12 mouse cellular contexts compared by ENCODE assay signal in genomic region chr9:109105011-109105410, GRCm38 (mm10). TPM values are rescaled to one million over a fixed set of nuclear protein-coding genes. Genes with fewer than 3 reads are reported as not detected.
DNase-seq lines count a peak whose midpoint lies in the region; ATAC-seq and TF ChIP-seq lines count a peak whose summit lies in the region.
"Had no signal": no experiment of that assay in that cellular context is flagged by ENCODE, and none has a peak within 500 bp of the region (broad histone marks: within the 10 kb centered on the region; RNA-seq: fewer than 3 reads in every experiment).

No protein-coding gene starts in this region.

- no peak overlapping the region for H3K4me3 ChIP-seq in hindbrain, embryonic 14.5 days (replicated peaks; ENCODE audit: low read length)
- no peak overlapping the region for H3K4me3 ChIP-seq in hindbrain, embryonic 10.5 days
- no peak overlapping the region for H3K4me3 ChIP-seq in lung, embryonic 14.5 days (ENCODE audit: low read depth, low read length)
- H3K4me3 ChIP-seq in lung, adult 2 months (replicated peaks; ENCODE audit: extremely low read depth, low read depth, low read length): no peak overlapping the region
- no peak overlapping the region for H3K4me3 ChIP-seq in heart, postnatal 0 days (ENCODE audit: low read depth, low read length)

- 0 out of 2 replicates have a peak, but pooled peaks cover 5% of the 10 kb centered on the region for H3K4me1 ChIP-seq in hindbrain, embryonic 14.5 days (replicated peaks; ENCODE audit: control insufficient read depth, insufficient read depth, low read length)
- 0 out of 2 replicates have a peak, but pooled peaks cover 8% of the 10 kb centered on the region for H3K4me1 ChIP-seq in hindbrain, embryonic 10.5 days (replicated peaks)
- no peaks in the 10 kb centered on the region for H3K4me1 ChIP-seq in lung, embryonic 14.5 days (ENCODE audit: insufficient read depth)
- 0 out of 2 replicates have a peak, but pooled peaks cover 2% of the 10 kb centered on the region for H3K4me1 ChIP-seq in lung, adult 2 months (ENCODE audit: control insufficient read depth, insufficient read depth, low read length)
- peaks cover 9% of the 10 kb centered on the region; the same call in 1 of the 2 replicates for H3K4me1 ChIP-seq in heart, postnatal 0 days (ENCODE audit: control insufficient read depth, insufficient read depth)

- H3K36me3 ChIP-seq in hindbrain, embryonic 14.5 days (replicated peaks; ENCODE audit: control insufficient read depth, insufficient read depth): peaks cover 94% of the 10 kb centered on the region
- peaks cover 100% of the 10 kb centered on the region for H3K36me3 ChIP-seq in hindbrain, embryonic 10.5 days
- H3K36me3 ChIP-seq in lung, embryonic 14.5 days (ENCODE audit: insufficient read depth): peaks cover 92% of the 10 kb centered on the region
- H3K36me3 ChIP-seq in heart, postnatal 0 days (replicated peaks; ENCODE audit: control insufficient read depth, insufficient read depth, low read length): peaks cover 64% of the 10 kb centered on the region
- H3K36me3 ChIP-seq: G1E had no signal

- peak; percentile 60 for DNase-seq in hindbrain, embryonic 14.5 days (ENCODE audit: low spot score)
- no peak for DNase-seq in hindbrain, embryonic 10.5 days (ENCODE audit: low spot score)
- DNase-seq in lung, embryonic 14.5 days: peak; percentile 61
- DNase-seq in lung, adult 2 months: no peak
- peak; percentile 28 for DNase-seq in heart, postnatal 0 days (ENCODE audit: low spot score)
- DNase-seq in lung, postnatal 36 days: peak; percentile 58
- no peak for DNase-seq in ovary, postnatal 14 days (ENCODE audit: low spot score)
- no peak for DNase-seq in cerebellum, adult 9-11 months
- DNase-seq: thymus, adult 18-20 months had no signal

- 0 out of 2 replicates have a peak, but pooled peaks have one; percentile 31 for ATAC-seq in hindbrain, embryonic 14.5 days (ENCODE audit: low FRiP score)
- peak; percentile 9; the same call in 1 of the 2 replicates for ATAC-seq in lung, embryonic 14.5 days (ENCODE audit: insufficient read depth)
- peak; percentile 52 for ATAC-seq in heart, postnatal 0 days (ENCODE audit: insufficient read depth, low read depth)

- no peak overlapping the region for H3K27ac ChIP-seq in hindbrain, embryonic 14.5 days
- H3K27ac ChIP-seq in hindbrain, embryonic 10.5 days: no peak overlapping the region
- no peak overlapping the region for H3K27ac ChIP-seq in lung, embryonic 14.5 days (ENCODE audit: low read depth)
- H3K27ac ChIP-seq in heart, postnatal 0 days (ENCODE audit: low read depth): no peak overlapping the region

- no peak for TF ChIP-seq CTCF in lung, embryonic 14.5 days (IDR thresholded peaks at IDR 0.05; ENCODE audit: low read depth)
- TF ChIP-seq CTCF in lung, adult 2 months (IDR thresholded peaks at IDR 0.05; ENCODE audit: insufficient read depth, low read length): no peak
- no peak for TF ChIP-seq CTCF in heart, postnatal 0 days (IDR thresholded peaks at IDR 0.05; ENCODE audit: low read depth)

- no peak for TF ChIP-seq POLR2A in lung, adult 2 months (IDR thresholded peaks at IDR 0.05; ENCODE audit: borderline replicate concordance, extremely low read depth, low read depth, low read length)

- no peak for TF ChIP-seq EP300 in heart, postnatal 0 days (IDR thresholded peaks at IDR 0.05; ENCODE audit: low read depth)

- no peaks in the 10 kb centered on the region for H3K27me3 ChIP-seq in hindbrain, embryonic 14.5 days (ENCODE audit: control insufficient read depth, insufficient read depth, low read length)
- no peaks in the 10 kb centered on the region for H3K27me3 ChIP-seq in hindbrain, embryonic 10.5 days (ENCODE audit: insufficient read depth, poor library complexity, severe bottlenecking)
- H3K27me3 ChIP-seq in lung, embryonic 14.5 days (ENCODE audit: insufficient read depth, low read length): no peaks in the 10 kb centered on the region
- no peaks in the 10 kb centered on the region for H3K27me3 ChIP-seq in heart, postnatal 0 days (ENCODE audit: control insufficient read depth, insufficient read depth, low read length)

- no peak overlapping the region for H3K9ac ChIP-seq in hindbrain, embryonic 14.5 days
- no peak overlapping the region for H3K9ac ChIP-seq in lung, embryonic 14.5 days
- no peak overlapping the region for H3K9ac ChIP-seq in heart, postnatal 0 days (replicated peaks; ENCODE audit: low read depth, low read length)

- WGBS in hindbrain, embryonic 14.5 days: 75% methylated on average over 12 of the region's 12 CpGs
- WGBS in hindbrain, embryonic 10.5 days: 90% methylated on average over 12 of the region's 12 CpGs
- WGBS in lung, embryonic 14.5 days: 68% methylated on average over 12 of the region's 12 CpGs
- WGBS in lung, adult 2 months: 63% methylated on average over 12 of the region's 12 CpGs
- WGBS in heart, postnatal 0 days: 44% methylated on average over 12 of the region's 12 CpGs

- H3K4me2 ChIP-seq in hindbrain, embryonic 14.5 days (replicated peaks): no peak overlapping the region; the same call in 1 of the 2 replicates
- no peak overlapping the region for H3K4me2 ChIP-seq in lung, embryonic 14.5 days
- H3K4me2 ChIP-seq in heart, postnatal 0 days (ENCODE audit: low read depth, low read length): no peak overlapping the region
- H3K4me2 ChIP-seq: liver, embryonic 11.5 days had no signal

- no peaks in the 10 kb centered on the region for H3K9me3 ChIP-seq in hindbrain, embryonic 14.5 days (ENCODE audit: control insufficient read depth, low read length)
- H3K9me3 ChIP-seq in hindbrain, embryonic 10.5 days: no peaks in the 10 kb centered on the region
- H3K9me3 ChIP-seq in lung, embryonic 14.5 days (ENCODE audit: low read depth, low read length): no peaks in the 10 kb centered on the region
- no peaks in the 10 kb centered on the region for H3K9me3 ChIP-seq in heart, postnatal 0 days (replicated peaks; ENCODE audit: control insufficient read depth, low read length)
- H3K9me3 ChIP-seq: G1E had no signal

RNA-seq across cellular contexts. Expression of gene Plxnb1, which starts 9.8 kb away (rescaled TPM):
- 14.2 and 16.6 TPM in 2 replicates for polyA plus RNA-seq in hindbrain, embryonic 14.5 days (2014; fragmentation: Nextera tagmentation; extraction: Ambion mirVana)
- polyA plus RNA-seq in hindbrain, embryonic 10.5 days (2016; fragmentation: Nextera tagmentation; extraction: Ambion mirVana): 26.8 and 34.4 TPM in 2 replicates
- 16.1 and 18.4 TPM in 2 replicates for polyA plus RNA-seq in lung, embryonic 14.5 days (2014; fragmentation: Nextera tagmentation; extraction: Ambion mirVana)
- polyA plus RNA-seq in lung, adult 2 months (2012; rRNA removed): 54.1 and 61.4 TPM in 2 replicates
- 26.1 and 54.3 TPM in 2 replicates for total RNA-seq in heart, postnatal 0 days (2014; rRNA removed; ENCODE audit: low replicate concordance)
- 3.0 and 3.3 TPM in 2 replicates for polyA plus RNA-seq in heart, postnatal 0 days (2015; fragmentation: Nextera tagmentation; extraction: Ambion mirVana)
- total RNA-seq: granulocyte monocyte progenitor cell, adult 5-6 weeks had no signal
- polyA plus RNA-seq: G1E had no signal

RNA-seq across cellular contexts. Expression of gene Tma7, which starts 22.6 kb away (rescaled TPM):
- 710 and 800 TPM in 2 replicates for polyA plus RNA-seq in hindbrain, embryonic 14.5 days (2014; fragmentation: Nextera tagmentation; extraction: Ambion mirVana)
- polyA plus RNA-seq in hindbrain, embryonic 10.5 days (2016; fragmentation: Nextera tagmentation; extraction: Ambion mirVana): 758 and 785 TPM in 2 replicates
- 599 and 638 TPM in 2 replicates for polyA plus RNA-seq in lung, embryonic 14.5 days (2014; fragmentation: Nextera tagmentation; extraction: Ambion mirVana)
- 13.4 and 19.0 TPM in 2 replicates for polyA plus RNA-seq in lung, adult 2 months (2012; rRNA removed)
- 70.4 and 74.5 TPM in 2 replicates for total RNA-seq in heart, postnatal 0 days (2014; rRNA removed; ENCODE audit: low replicate concordance)
- polyA plus RNA-seq in heart, postnatal 0 days (2015; fragmentation: Nextera tagmentation; extraction: Ambion mirVana): 490 and 527 TPM in 2 replicates

RNA-seq across cellular contexts. Expression of gene Ccdc51, which starts 22.7 kb away (rescaled TPM):
- polyA plus RNA-seq in hindbrain, embryonic 14.5 days (2014; fragmentation: Nextera tagmentation; extraction: Ambion mirVana): 11.2 and 11.3 TPM in 2 replicates
- polyA plus RNA-seq in hindbrain, embryonic 10.5 days (2016; fragmentation: Nextera tagmentation; extraction: Ambion mirVana): 14.4 and 16.1 TPM in 2 replicates
- polyA plus RNA-seq in lung, embryonic 14.5 days (2014; fragmentation: Nextera tagmentation; extraction: Ambion mirVana): 9.3 and 10.6 TPM in 2 replicates
- polyA plus RNA-seq in lung, adult 2 months (2012; rRNA removed): 3.5 and 3.7 TPM in 2 replicates
- total RNA-seq in heart, postnatal 0 days (2014; rRNA removed; ENCODE audit: low replicate concordance): 11.6 and 19.5 TPM in 2 replicates
- 14.3 and 14.6 TPM in 2 replicates for polyA plus RNA-seq in heart, postnatal 0 days (2015; fragmentation: Nextera tagmentation; extraction: Ambion mirVana)

RNA-seq across cellular contexts. Expression of gene Atrip, which starts 31.1 kb away (rescaled TPM):
- 29.0 and 29.8 TPM in 2 replicates for polyA plus RNA-seq in hindbrain, embryonic 14.5 days (2014; fragmentation: Nextera tagmentation; extraction: Ambion mirVana)
- 30.5 and 32.1 TPM in 2 replicates for polyA plus RNA-seq in hindbrain, embryonic 10.5 days (2016; fragmentation: Nextera tagmentation; extraction: Ambion mirVana)
- 24.5 and 27.6 TPM in 2 replicates for polyA plus RNA-seq in lung, embryonic 14.5 days (2014; fragmentation: Nextera tagmentation; extraction: Ambion mirVana)
- 18.8 and 21.9 TPM in 2 replicates for polyA plus RNA-seq in lung, adult 2 months (2012; rRNA removed)
- total RNA-seq in heart, postnatal 0 days (2014; rRNA removed; ENCODE audit: low replicate concordance): 17.1 and 31.2 TPM in 2 replicates
- polyA plus RNA-seq in heart, postnatal 0 days (2015; fragmentation: Nextera tagmentation; extraction: Ambion mirVana): 11.1 and 11.7 TPM in 2 replicates

RNA-seq across cellular contexts. Expression of gene Trex1, which starts 45.5 kb away (rescaled TPM):
- 9.7 and 16.2 TPM in 2 replicates for polyA plus RNA-seq in hindbrain, embryonic 14.5 days (2014; fragmentation: Nextera tagmentation; extraction: Ambion mirVana)
- polyA plus RNA-seq in hindbrain, embryonic 10.5 days (2016; fragmentation: Nextera tagmentation; extraction: Ambion mirVana): 8.1 and 11.3 TPM in 2 replicates
- polyA plus RNA-seq in lung, embryonic 14.5 days (2014; fragmentation: Nextera tagmentation; extraction: Ambion mirVana): 10.6 and 11.6 TPM in 2 replicates
- polyA plus RNA-seq in lung, adult 2 months (2012; rRNA removed): 83.7 and 86.9 TPM in 2 replicates
- 21.6 and 44.2 TPM in 2 replicates for total RNA-seq in heart, postnatal 0 days (2014; rRNA removed; ENCODE audit: low replicate concordance)
- 14.5 and 14.6 TPM in 2 replicates for polyA plus RNA-seq in heart, postnatal 0 days (2015; fragmentation: Nextera tagmentation; extraction: Ambion mirVana)

Comparison
In these comparisons a context has a peak if more than half of its experiments do, and no peak if none do; other contexts are left out.
1. DNase-seq: peak in hindbrain, embryonic 14.5 days (single experiment), lung, embryonic 14.5 days (single experiment), heart, postnatal 0 days (single experiment) and lung, postnatal 36 days (single experiment); none in hindbrain, embryonic 10.5 days (single experiment), lung, adult 2 months (single experiment), ovary, postnatal 14 days (single experiment) and cerebellum, adult 9-11 months (single experiment).
2. RNA of gene Tma7, which starts 22.6 kb away (polyA plus RNA-seq): 710 to 800 TPM in hindbrain, embryonic 14.5 days, 758 to 785 TPM in hindbrain, embryonic 10.5 days, 599 to 638 TPM in lung, embryonic 14.5 days and 490 to 527 TPM in heart, postnatal 0 days; 13.4 to 19.0 TPM in lung, adult 2 months; every median in the first group is over 10 times any median in the second.
3. Peak in every context shown above with its lines, with median percentiles within 50 percentile points of each other: ATAC-seq.